8 mouse cellular contexts compared by ENCODE assay signal in the genomic region with DNA sequence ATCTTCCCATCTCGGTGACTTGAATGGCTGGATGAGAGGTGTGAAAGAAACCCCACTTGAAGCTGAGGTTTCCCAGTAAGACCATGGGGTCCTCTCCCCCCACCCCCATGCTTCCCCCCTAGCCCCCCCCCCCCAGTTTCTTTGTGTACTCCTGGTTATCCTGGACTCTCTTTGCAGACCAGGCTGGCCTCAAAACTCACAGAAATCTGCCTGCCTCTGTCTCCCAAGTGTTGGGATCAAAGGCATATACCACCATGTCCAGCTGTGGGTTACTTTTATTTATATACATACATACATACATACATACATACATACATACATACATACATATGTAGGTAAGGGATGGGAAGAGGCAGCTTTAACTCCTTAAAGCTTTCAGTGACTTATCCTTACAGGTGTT. TPM values are rescaled to one million over a fixed set of nuclear protein-coding genes. Genes with fewer than 3 reads are reported as not detected.
A peak's percentile ranks its signal among the peaks of the same experiment; 100 is the strongest.
DNase-seq lines count a peak whose midpoint lies in the region; ATAC-seq and TF ChIP-seq lines count a peak whose summit lies in the region.

No protein-coding gene starts in this region.

- ATAC-seq in heart, embryonic 15.5 days (replicated peaks; ENCODE audit: insufficient number of reproducible peaks, insufficient read depth, low FRiP score, low read depth), result no peak
- no peak for ATAC-seq in embryonic facial prominence, embryonic 12.5 days (ENCODE audit: insufficient number of reproducible peaks, insufficient read depth, low FRiP score, low TSS enrichment)
- ATAC-seq in hindbrain, postnatal 0 days, result no peak
- ATAC-seq in midbrain, embryonic 16.5 days, result no peak
- ATAC-seq in megakaryocyte progenitor cell, adult 5-6 weeks (replicated peaks; ENCODE audit: poor library complexity), result no peak

- H3K4me1 ChIP-seq in heart, embryonic 15.5 days (replicated peaks), result peaks cover 61% of the 10 kb centered on the region
- peaks cover 46% of the 10 kb centered on the region for H3K4me1 ChIP-seq in embryonic facial prominence, embryonic 12.5 days
- H3K4me1 ChIP-seq in hindbrain, postnatal 0 days (ENCODE audit: insufficient read depth, low read length), result peaks cover 17% of the 10 kb centered on the region
- peaks cover 52% of the 10 kb centered on the region for H3K4me1 ChIP-seq in midbrain, embryonic 16.5 days (ENCODE audit: control insufficient read depth, insufficient read depth, low read length)

- H3K36me3 ChIP-seq in heart, embryonic 15.5 days, result peaks cover 25% of the 10 kb centered on the region
- H3K36me3 ChIP-seq in embryonic facial prominence, embryonic 12.5 days, result peaks cover 27% of the 10 kb centered on the region
- peaks cover 20% of the 10 kb centered on the region; the same call in 1 of the 2 replicates for H3K36me3 ChIP-seq in hindbrain, postnatal 0 days (ENCODE audit: insufficient read depth, low read length)
- peaks cover 19% of the 10 kb centered on the region for H3K36me3 ChIP-seq in midbrain, embryonic 16.5 days (ENCODE audit: control insufficient read depth, insufficient read depth, low read length)

- DNase-seq in heart, postnatal 4 days, result no peak
- DNase-seq in hindbrain, postnatal 0 days (ENCODE audit: low spot score), result no peak
- DNase-seq in ovary, postnatal 10 days (ENCODE audit: low spot score), result no peak
- no peak for DNase-seq in spleen, adult 12 weeks (ENCODE audit: low spot score)

- H3K9ac ChIP-seq in heart, embryonic 15.5 days, result peak overlapping the region; percentile 98
- peak overlapping the region; percentile 94 for H3K9ac ChIP-seq in embryonic facial prominence, embryonic 12.5 days
- H3K9ac ChIP-seq in hindbrain, postnatal 0 days (replicated peaks; ENCODE audit: low read length), result peak overlapping the region; percentile 99
- peak overlapping the region; percentile 99; the same call in 1 of the 2 replicates for H3K9ac ChIP-seq in midbrain, embryonic 16.5 days (ENCODE audit: low read depth, low read length)

- peak overlapping the region; percentile 99 for H3K27ac ChIP-seq in heart, embryonic 15.5 days
- H3K27ac ChIP-seq in embryonic facial prominence, embryonic 12.5 days, result peak overlapping the region; percentile 98; the same call in 1 of the 2 replicates
- peak overlapping the region; percentile 100; the same call in 1 of the 2 replicates for H3K27ac ChIP-seq in hindbrain, postnatal 0 days
- H3K27ac ChIP-seq in midbrain, embryonic 16.5 days (ENCODE audit: low read length), result peak overlapping the region; percentile 100; the same call in 1 of the 2 replicates

- peak overlapping the region; percentile 69 for H3K4me2 ChIP-seq in heart, embryonic 15.5 days
- peak overlapping the region; percentile 67 for H3K4me2 ChIP-seq in embryonic facial prominence, embryonic 12.5 days (replicated peaks)
- H3K4me2 ChIP-seq in hindbrain, postnatal 0 days (ENCODE audit: low read depth, low read length), result peak overlapping the region; percentile 64
- peak overlapping the region; percentile 77 for H3K4me2 ChIP-seq in midbrain, embryonic 16.5 days (ENCODE audit: low read length)

- H3K9me3 ChIP-seq in heart, embryonic 15.5 days (replicated peaks), result no peaks in the 10 kb centered on the region
- H3K9me3 ChIP-seq in embryonic facial prominence, embryonic 12.5 days, result no peaks in the 10 kb centered on the region
- no peaks in the 10 kb centered on the region for H3K9me3 ChIP-seq in hindbrain, postnatal 0 days (ENCODE audit: low read length)
- no peaks in the 10 kb centered on the region for H3K9me3 ChIP-seq in midbrain, embryonic 16.5 days (replicated peaks; ENCODE audit: control insufficient read depth, low read length, poor library complexity, severe bottlenecking)

- peak overlapping the region; percentile 92 for H3K4me3 ChIP-seq in heart, embryonic 15.5 days
- peak overlapping the region; percentile 64 for H3K4me3 ChIP-seq in embryonic facial prominence, embryonic 12.5 days
- peak overlapping the region; percentile 91; the same call in 1 of the 2 replicates for H3K4me3 ChIP-seq in hindbrain, postnatal 0 days (ENCODE audit: low read length)
- H3K4me3 ChIP-seq in midbrain, embryonic 16.5 days (ENCODE audit: low read depth, low read length), result peak overlapping the region; percentile 93

- WGBS in heart, embryonic 15.5 days, result 70% methylated on average over 1 of the region's 1 CpGs
- 80% methylated on average over 1 of the region's 1 CpGs for WGBS in embryonic facial prominence, embryonic 12.5 days
- WGBS in hindbrain, postnatal 0 days, result 78% methylated on average over 1 of the region's 1 CpGs
- 29% methylated on average over 1 of the region's 1 CpGs for WGBS in midbrain, embryonic 16.5 days

- TF ChIP-seq CTCF in hindbrain, postnatal 0 days (IDR thresholded peaks at IDR 0.05; ENCODE audit: low read depth), result no peak

- no peaks in the 10 kb centered on the region for H3K27me3 ChIP-seq in heart, embryonic 15.5 days
- no peaks in the 10 kb centered on the region for H3K27me3 ChIP-seq in embryonic facial prominence, embryonic 12.5 days
- no peaks in the 10 kb centered on the region for H3K27me3 ChIP-seq in hindbrain, postnatal 0 days (ENCODE audit: insufficient read depth, low read length)
- no peaks in the 10 kb centered on the region for H3K27me3 ChIP-seq in midbrain, embryonic 16.5 days (ENCODE audit: control insufficient read depth, insufficient read depth, low read depth, low read length)

RNA-seq across cellular contexts. Expression of gene Cirbp, which starts 3.3 kb away (rescaled TPM):
- polyA plus RNA-seq in heart, embryonic 15.5 days (2015; fragmentation: Nextera tagmentation; extraction: Ambion mirVana), result 86.7 and 90.2 TPM in 2 replicates
- total RNA-seq in heart, postnatal 4 days (2021), result 100 to 1,000 TPM; 163 to 193 TPM
- 151 and 159 TPM in 2 replicates for polyA plus RNA-seq in embryonic facial prominence, embryonic 12.5 days (2016; fragmentation: Nextera tagmentation; extraction: Ambion mirVana)
- total RNA-seq in hindbrain, postnatal 0 days (2014; rRNA removed), result 257 and 261 TPM in 2 replicates
- 730 and 732 TPM in 2 replicates for polyA plus RNA-seq in hindbrain, postnatal 0 days (2015; fragmentation: Nextera tagmentation; extraction: Ambion mirVana)
- 380 and 398 TPM in 2 replicates for polyA plus RNA-seq in midbrain, embryonic 16.5 days (2015; fragmentation: Nextera tagmentation; extraction: Ambion mirVana)
- total RNA-seq in megakaryocyte progenitor cell, adult 5-6 weeks (2015), result 16.1 and 18.4 TPM in 2 replicates
- total RNA-seq in megakaryocyte progenitor cell, adult 5-6 weeks (2017), result 35.4 and 60.4 TPM in 2 replicates

RNA-seq across cellular contexts. Expression of gene 1600002K03Rik, which starts 3.7 kb away (rescaled TPM):
- polyA plus RNA-seq in heart, embryonic 15.5 days (2015; fragmentation: Nextera tagmentation; extraction: Ambion mirVana), result 7.7 and 9.1 TPM in 2 replicates
- total RNA-seq in heart, postnatal 4 days (2021), result 1 to 10 TPM; 1.9 to 4.9 TPM
- 11.6 and 13.0 TPM in 2 replicates for polyA plus RNA-seq in embryonic facial prominence, embryonic 12.5 days (2016; fragmentation: Nextera tagmentation; extraction: Ambion mirVana)
- total RNA-seq in hindbrain, postnatal 0 days (2014; rRNA removed), result 2.6 and 3.2 TPM in 2 replicates
- 4.3 and 4.4 TPM in 2 replicates for polyA plus RNA-seq in hindbrain, postnatal 0 days (2015; fragmentation: Nextera tagmentation; extraction: Ambion mirVana)
- 11.0 and 11.4 TPM in 2 replicates for polyA plus RNA-seq in midbrain, embryonic 16.5 days (2015; fragmentation: Nextera tagmentation; extraction: Ambion mirVana)
- total RNA-seq in megakaryocyte progenitor cell, adult 5-6 weeks (2015), result 17.2 and 18.2 TPM in 2 replicates
- total RNA-seq in megakaryocyte progenitor cell, adult 5-6 weeks (2017), result 13.4 and 13.5 TPM in 2 replicates

RNA-seq across cellular contexts. Expression of gene Efna2, which starts 10.2 kb away (rescaled TPM):
- polyA plus RNA-seq in heart, embryonic 15.5 days (2015; fragmentation: Nextera tagmentation; extraction: Ambion mirVana), result 8.6 and 9.7 TPM in 2 replicates
- 1 to 10 TPM; 2.8 to 2.9 TPM for total RNA-seq in heart, postnatal 4 days (2021)
- polyA plus RNA-seq in embryonic facial prominence, embryonic 12.5 days (2016; fragmentation: Nextera tagmentation; extraction: Ambion mirVana), result 55.8 and 56.9 TPM in 2 replicates
- total RNA-seq in hindbrain, postnatal 0 days (2014; rRNA removed), result 24.0 and 32.8 TPM in 2 replicates
- polyA plus RNA-seq in hindbrain, postnatal 0 days (2015; fragmentation: Nextera tagmentation; extraction: Ambion mirVana), result 23.2 and 23.8 TPM in 2 replicates
- polyA plus RNA-seq in midbrain, embryonic 16.5 days (2015; fragmentation: Nextera tagmentation; extraction: Ambion mirVana), result 37.3 and 43.3 TPM in 2 replicates
- total RNA-seq in megakaryocyte progenitor cell, adult 5-6 weeks (2015), result 0.54 TPM in 1 of 2 replicates, not detected in the other
- total RNA-seq in megakaryocyte progenitor cell, adult 5-6 weeks (2017), result 0.37 TPM in 1 of 2 replicates, not detected in the other

RNA-seq across cellular contexts. Expression of gene Midn, which starts 21.0 kb away (rescaled TPM):
- 11.6 and 16.8 TPM in 2 replicates for polyA plus RNA-seq in heart, embryonic 15.5 days (2015; fragmentation: Nextera tagmentation; extraction: Ambion mirVana)
- 100 to 1,000 TPM; 145 to 163 TPM for total RNA-seq in heart, postnatal 4 days (2021)
- 33.4 and 35.1 TPM in 2 replicates for polyA plus RNA-seq in embryonic facial prominence, embryonic 12.5 days (2016; fragmentation: Nextera tagmentation; extraction: Ambion mirVana)
- total RNA-seq in hindbrain, postnatal 0 days (2014; rRNA removed), result 146 and 172 TPM in 2 replicates
- 14.7 and 15.8 TPM in 2 replicates for polyA plus RNA-seq in hindbrain, postnatal 0 days (2015; fragmentation: Nextera tagmentation; extraction: Ambion mirVana)
- polyA plus RNA-seq in midbrain, embryonic 16.5 days (2015; fragmentation: Nextera tagmentation; extraction: Ambion mirVana), result 15.5 and 21.1 TPM in 2 replicates
- total RNA-seq in megakaryocyte progenitor cell, adult 5-6 weeks (2015), result 21.4 and 22.2 TPM in 2 replicates
- total RNA-seq in megakaryocyte progenitor cell, adult 5-6 weeks (2017), result 12.7 and 17.9 TPM in 2 replicates

RNA-seq across cellular contexts. Expression of gene Cbarp, which starts 28.4 kb away (rescaled TPM):
- polyA plus RNA-seq in heart, embryonic 15.5 days (2015; fragmentation: Nextera tagmentation; extraction: Ambion mirVana), result 1.7 and 2.9 TPM in 2 replicates
- 1 to 10 TPM; 3.7 to 5.1 TPM for total RNA-seq in heart, postnatal 4 days (2021)
- polyA plus RNA-seq in embryonic facial prominence, embryonic 12.5 days (2016; fragmentation: Nextera tagmentation; extraction: Ambion mirVana), result 8.4 and 8.5 TPM in 2 replicates
- 270 and 288 TPM in 2 replicates for total RNA-seq in hindbrain, postnatal 0 days (2014; rRNA removed)
- polyA plus RNA-seq in hindbrain, postnatal 0 days (2015; fragmentation: Nextera tagmentation; extraction: Ambion mirVana), result 95.5 and 106 TPM in 2 replicates
- polyA plus RNA-seq in midbrain, embryonic 16.5 days (2015; fragmentation: Nextera tagmentation; extraction: Ambion mirVana), result 70.3 and 81.6 TPM in 2 replicates
- 3.8 and 4.8 TPM in 2 replicates for total RNA-seq in megakaryocyte progenitor cell, adult 5-6 weeks (2015)
- total RNA-seq in megakaryocyte progenitor cell, adult 5-6 weeks (2017), result 2.0 and 2.2 TPM in 2 replicates
